Mouse (Mus musculus) kidney, adult 8-10 months (tissue): ENCODE data around the gene Slc7a6os.
"Not testable (repeated sequence)": the region's sequence is repeated elsewhere in the genome, so short reads cannot be mapped to it uniquely, and the experiment has no call there.

ENCODE experiments used
- DNase-seq, 2 experiments: peaks; one replicate each; pipeline ENCODE4 v3.0.0; 2022

Gene Slc7a6os

DNA sequence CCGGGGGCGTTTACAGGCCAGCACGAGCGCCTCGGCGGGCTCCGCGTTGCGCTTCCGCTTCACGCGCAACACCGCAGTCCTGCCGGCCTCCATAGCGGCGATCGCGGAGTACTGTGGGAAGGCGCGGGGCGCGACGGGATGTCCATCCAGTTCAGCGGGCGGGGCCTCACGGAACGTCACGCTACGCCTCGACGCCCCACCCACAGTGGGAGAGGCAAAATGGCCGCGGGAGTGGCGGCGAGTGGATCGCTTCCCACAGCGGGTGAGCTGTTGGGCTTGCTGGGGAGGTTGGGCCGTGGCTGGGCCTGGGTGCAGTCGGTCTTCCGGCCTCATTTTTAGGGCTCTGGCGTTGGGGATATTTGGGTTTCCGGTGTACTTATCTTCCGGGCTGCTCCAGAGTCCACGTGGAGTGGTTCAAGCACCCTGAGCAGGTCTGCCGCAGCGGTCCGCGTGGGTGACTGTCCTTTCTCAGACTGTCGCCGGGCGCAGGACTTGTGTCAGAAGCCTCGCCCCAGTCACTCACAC, at the start of gene Slc7a6os, which contains the start of gene Prmt7:
TSS of gene Slc7a6os (minus strand) at position 115 of the 525 bp plus-strand sequence.
TSS of gene Prmt7 (plus strand) at position 116 of the 525 bp plus-strand sequence.
- peak; percentile 92 to 95 for DNase-seq

DNA sequence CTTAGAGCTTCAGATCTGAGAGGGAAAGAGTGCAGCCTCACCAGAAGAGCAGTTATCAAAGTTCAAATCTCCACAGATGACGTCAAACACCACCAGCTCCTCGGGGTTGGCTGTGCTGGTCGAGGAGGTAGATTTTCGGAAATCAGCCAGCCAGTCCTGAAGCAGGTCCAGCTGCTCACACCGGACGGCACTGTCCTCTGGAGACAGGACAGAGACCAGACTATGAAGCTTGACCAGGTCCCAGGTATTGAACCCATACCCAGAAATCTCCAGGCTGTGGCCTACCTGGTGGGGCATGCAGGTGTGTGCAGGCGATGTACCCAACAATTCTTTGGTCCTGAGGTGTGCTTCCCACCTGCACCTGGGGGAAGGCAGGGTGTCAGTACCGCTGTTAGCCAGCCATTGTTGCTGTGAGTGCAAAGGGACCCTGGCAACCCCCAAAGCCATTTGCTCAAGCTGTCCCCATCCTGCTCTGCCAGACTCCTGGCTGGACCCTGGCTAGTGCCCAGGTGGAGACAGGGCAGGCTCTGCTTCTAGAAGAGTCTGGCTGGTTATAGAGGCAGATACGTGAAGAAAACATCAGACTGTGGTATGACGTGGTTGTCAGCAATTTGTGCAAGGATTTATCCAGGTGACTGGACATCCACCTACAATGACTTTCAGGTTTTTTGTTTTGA, 49.0 kb upstream of the Slc7a6os start:
- DNase-seq, result no peak

DNA sequence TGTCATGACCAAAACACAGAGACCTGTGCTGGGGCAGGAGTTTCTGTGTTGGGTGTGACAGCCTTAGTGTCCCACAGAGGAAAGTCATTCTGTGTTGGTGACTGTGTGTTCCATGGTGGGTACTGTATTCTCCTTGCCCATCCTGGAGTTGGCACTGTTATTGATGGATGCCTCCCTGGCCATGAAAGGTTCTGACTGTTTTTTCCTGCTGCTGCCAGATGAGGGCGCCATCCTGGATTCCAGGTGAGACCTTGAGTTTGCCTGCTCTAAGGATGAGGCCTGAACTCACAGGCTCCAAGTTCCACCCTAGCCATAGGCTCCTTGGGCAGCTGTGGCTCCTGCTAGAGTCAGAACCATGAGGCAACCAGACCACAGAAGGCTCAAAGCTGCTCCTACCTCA, 47.4 kb upstream of the Slc7a6os start:
- no peak for DNase-seq

DNA sequence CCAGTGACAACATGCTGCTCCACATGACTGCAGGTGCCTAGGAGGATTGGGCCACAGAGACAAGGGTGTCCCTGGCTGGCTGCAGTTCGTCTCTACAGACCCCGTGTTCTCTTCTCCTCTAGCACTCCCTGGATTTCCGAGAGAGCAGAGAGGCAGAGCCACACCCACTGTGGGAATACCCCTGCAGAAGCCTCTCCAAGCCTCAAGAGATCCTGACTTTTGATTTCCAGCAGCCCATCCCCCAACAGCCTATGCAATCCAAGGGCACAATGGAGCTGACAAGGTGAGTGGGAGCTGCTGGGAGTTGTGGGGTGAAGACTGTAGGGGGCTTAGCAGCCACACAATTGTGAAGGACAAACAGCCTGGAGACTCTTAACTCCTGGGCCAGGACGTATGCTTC, 39.5 kb upstream of the Slc7a6os start:
- no peak for DNase-seq

DNA sequence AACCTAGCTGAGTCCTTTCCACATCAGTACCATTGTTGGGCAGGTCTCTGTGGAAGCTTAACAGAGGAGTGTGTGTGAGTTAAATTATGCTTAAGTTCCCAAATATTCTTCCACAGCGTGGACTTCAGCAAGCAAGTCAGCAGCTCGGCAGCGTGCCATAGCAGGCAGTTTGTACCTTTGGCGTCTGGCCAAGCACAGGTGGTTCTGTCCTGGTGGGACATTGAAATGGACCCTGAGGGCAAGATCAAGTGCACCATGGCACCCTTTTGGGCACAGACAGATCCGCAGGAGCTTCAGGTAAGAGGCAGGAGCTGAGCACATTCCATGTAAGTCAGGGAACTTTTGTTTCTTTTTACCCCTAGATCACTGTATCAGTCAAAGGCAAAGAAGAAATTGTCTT, 26.4 kb upstream of the Slc7a6os start:
- peak; percentile 51 to 81 for DNase-seq

DNA sequence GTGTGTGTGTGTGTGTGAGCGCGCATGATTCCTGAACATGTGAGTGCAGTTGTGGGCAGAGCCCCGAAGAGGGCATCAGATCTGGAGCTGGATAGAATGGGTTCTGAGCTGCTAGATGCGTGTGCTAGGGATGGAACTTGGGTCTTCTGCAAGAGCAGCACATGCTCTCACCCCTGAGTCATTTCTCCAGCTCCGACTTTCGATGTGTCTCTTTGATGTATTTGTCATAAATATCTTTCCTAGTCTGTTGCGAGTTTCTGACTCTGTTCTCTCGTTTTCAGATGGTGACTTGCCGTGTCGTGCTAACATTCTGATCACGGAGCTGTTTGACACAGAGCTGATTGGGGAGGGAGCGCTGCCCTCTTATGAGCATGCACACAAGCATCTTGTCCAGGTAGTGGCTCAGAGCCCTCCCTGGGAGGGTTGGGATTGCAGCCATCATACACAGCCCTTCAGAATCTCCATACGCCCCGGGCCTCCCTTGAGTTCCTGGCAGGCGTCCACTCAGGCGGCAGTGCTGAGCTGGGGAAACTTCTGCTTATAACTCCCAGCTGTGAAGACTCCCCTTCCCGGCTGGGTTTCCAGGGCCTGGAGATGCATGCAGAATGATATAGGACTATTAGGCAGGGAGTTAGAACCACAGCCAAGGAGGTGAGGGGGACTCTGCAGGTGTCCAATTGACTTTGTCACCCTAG, 24.0 kb upstream of the Slc7a6os start:
- DNase-seq, result no peak

DNA sequence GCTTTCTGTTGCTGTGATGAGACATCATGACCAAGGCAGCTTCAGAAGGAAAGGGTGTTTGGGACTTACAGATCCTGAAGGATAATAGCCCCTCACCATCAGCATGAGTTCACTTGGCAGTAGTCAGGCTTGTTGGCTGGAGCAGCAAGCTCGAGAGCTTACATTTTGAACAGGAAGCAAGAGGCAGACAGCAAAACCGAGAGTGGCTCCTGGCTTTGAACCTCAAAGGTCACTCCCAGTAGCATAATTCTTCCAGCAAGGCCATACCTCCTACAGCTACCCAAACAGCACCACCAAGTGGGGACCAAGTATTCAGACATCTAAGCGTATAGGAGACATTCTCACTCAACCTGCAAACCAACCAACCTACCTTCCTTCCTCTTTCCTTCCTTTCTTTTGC, 22.0 kb upstream of the Slc7a6os start:
- DNase-seq, result no peak

DNA sequence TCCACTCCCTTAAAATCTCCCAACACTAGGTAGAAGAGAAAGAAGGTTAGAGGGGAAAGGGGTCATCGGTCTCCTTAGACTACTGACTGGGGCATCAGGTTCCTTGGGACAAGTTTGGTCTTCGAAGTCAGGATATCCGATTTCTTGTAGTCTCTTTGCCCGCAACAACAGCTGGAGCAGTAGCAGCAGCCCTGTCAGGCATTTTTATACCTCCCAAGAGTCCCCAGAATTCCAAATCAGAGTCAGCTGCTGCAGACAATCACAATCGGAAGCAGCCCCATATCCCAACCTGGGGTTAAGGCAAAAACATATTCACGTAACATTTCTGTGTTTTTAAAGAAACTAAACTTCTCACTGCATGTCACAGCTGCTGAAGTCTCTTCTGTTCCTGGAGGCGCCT, 20.8 kb upstream of the Slc7a6os start:
- no peak for DNase-seq

DNA sequence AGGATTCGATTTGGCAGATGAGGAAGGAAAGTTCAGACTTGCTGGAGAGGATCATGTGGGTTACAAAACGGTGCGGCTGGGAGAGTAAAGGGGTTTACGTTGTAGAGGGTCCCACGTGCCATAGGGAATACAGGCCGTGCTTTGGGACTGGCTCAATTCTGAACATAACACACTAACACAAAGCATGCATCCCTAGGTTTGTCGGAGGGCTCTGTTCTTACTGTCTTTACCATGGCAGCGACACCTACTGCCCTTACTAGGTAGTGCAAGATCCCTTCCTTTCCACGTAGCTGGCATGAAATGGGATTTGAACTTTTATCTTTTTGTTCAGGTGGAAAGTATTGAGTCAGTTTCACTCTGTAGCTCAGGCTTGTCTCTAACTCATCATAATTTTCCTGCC, 15.9 kb upstream of the Slc7a6os start:
- peak in 1 of 2 experiments; percentile 59 for DNase-seq

DNA sequence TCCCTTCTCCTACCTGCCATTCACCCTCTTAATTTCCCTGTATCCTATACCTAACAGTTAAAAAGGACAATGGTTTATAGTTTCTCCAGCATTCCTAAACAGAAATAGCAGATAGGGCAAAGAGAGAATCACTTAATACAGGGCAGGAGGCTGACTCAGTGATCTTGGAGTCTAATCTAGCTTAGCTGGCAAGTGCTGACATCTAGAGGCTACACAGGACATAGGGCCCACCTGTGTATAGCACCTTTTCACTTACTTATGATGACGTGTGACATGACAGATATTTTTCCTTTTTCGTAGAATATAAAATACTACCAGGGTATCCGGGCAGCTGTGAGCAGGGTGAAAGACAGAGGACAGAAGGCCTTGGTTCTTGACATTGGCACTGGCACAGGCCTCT, 8.9 kb upstream of the Slc7a6os start:
- no peak for DNase-seq

DNA sequence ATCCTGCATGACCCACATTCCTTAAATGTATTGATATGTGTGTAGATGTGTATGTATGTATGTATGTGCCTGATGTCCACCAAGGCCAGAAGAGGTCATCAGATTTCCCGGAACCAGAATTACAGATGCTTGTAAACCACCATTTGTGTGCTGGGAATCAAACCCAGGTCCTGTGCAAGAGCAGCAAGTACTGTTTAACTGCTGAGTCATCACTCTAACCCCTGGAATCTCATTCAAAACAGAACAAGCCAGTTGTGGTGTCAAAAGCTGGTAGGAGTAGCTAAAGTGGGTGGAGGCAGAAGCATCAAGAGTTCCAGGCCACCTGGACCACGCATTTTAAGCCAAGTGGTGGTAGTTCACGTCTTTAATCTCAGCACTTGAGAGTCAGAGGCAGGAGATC, 3.2 kb upstream of the Slc7a6os start:
- DNase-seq, result no peak

DNA sequence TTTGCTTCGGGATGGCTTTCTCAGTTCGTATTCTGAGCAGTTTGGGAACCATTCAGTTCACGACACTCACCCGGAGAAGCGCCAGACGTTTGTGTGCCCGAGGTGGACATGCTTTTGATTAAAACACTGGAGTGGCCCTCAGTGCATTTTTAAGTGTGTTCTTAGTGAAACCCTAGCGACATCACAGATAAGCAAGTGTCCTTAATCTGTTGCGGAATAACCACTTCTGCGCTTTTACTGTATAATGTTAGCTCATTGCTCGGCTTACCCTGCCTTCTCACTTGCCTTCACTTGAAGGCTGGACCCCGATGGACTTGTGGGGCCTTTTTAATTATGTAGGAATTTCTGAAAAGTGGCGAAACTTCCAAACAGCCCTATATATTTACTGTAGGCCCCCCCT, 686 bp upstream of the Slc7a6os start:
- DNase-seq, result no peak

DNA sequence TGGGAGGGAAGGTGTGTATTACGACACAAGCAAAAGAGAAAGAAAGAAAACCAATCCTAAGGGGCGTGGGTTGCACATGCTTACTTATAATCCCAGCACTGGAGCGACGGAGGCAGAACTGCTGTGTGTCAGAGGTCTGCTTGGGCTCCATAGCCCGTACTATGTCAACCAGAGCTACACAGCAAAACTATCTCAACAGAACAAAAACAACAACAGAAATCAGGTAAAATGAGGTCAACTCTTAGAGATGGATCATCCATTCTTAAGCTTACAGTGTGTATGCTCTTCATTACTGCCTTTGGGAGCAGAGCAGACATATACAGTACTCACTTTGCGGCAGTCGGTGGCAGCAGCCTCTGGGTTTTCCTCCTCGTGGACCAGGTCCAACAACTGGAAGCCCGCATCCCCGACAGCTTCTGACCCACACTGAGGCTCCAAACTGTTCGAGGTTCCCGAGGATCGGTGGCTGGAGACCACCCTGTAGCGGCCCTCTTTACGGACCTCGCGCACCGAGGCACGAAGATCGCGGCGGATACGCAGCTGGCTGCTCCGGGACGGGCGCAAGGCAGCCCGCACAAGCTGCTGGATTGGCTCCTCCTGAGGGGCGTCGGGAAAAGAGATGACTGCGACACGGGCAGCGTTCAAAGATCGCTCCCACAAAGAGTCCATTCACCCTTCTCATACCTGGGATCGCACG, 552 bp downstream of the Slc7a6os start:
- DNase-seq, result peak in 1 of 2 experiments; percentile 8

DNA sequence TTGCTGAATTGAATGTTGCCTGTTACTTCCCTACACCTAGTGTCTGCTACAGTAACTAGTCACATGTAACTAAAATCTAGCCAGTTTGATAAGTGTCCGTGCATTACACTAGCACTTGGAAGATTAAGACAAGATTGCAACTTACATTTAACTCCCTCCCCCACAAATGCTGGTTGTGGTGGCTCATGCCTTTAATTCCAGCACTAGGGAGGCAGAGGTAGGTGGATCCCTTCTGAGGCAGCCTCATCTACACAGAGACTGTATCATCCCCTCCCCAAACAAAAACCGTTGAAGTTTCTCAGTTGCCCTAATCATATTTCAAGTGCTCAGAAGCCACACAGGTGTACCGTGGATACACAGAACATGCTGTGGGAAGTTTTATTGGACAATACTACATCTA, 11.1 kb downstream of the Slc7a6os start:
- not testable (repeated sequence) for DNase-seq

DNA sequence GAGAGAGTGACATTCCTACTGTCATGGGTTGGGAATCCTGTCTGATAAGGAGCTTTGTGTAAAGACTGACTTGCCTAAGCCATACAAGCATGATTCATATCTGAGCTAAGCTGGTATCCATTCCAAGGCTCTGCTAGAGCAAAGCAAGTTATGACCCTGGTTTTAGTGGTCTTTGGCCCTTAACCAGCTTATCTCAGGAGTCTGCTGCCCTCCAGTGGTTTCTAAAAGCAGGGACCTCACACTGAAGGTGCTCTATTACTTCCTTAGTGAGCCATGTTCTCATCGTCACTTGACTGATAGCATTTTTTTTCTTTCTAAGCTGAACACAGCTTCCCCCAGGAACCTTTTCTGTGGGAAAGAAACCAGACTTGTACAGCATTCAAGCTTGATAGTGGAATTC, 12.0 kb downstream of the Slc7a6os start:
- DNase-seq, result peak; percentile 26 to 33

DNA sequence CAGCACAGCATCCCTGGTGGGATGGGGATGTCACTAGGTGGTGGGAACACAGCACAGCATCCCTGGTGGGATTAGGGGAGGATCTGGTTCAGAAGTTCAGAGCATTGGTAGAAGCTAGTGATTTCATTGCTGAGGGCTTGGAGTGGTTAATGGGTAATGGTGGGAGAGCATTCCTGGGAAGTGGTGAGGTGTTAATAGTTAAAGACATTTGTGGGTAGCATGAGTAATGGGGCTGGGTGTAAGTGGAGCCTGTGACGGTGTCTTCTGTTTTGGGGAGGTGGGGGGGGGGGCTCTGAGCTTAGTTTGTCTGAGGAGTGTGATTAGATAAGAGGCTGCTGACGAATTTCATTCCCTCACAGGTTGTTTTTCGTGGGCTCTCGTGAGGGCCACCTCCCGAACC, 16.7 kb downstream of the Slc7a6os start:
- no peak for DNase-seq

DNA sequence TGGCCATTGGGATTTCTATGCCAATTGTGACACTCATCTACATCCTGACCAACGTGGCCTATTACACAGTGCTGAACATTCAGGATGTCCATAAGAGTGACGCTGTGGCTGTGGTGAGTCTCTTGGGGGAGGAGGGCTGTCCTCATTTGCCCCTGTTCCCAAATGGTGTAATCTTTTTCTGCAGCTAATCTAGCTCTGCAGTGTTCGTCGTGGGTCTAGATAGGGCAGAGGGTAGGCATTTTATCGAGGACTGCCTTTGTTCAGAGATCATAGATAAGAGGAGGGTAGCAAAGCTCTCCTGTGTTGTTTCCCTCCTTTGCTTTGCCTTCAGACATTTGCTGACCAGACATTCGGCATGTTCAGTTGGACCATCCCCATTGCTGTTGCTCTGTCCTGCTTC, 17.6 kb downstream of the Slc7a6os start:
- DNase-seq, result no peak

DNA sequence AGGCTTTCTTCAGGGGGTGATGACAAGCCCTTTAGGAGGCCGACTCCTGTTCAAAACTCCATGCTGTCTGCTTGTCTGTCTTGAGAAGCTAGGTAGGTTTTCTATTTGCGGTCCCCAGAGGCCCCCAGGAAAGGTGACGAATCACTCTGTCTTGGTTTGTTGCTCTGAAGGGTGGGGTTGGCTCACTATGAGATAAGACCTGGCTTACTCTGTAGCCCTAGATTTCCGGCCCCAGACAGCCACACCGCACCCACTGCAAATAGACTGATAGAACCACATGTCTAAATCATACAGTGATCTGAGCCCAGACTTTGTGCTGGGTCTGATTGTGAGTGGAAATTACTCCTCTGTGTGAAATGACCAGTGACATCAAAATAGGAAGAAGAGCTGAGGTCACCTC, 19.1 kb downstream of the Slc7a6os start:
- no peak for DNase-seq

DNA sequence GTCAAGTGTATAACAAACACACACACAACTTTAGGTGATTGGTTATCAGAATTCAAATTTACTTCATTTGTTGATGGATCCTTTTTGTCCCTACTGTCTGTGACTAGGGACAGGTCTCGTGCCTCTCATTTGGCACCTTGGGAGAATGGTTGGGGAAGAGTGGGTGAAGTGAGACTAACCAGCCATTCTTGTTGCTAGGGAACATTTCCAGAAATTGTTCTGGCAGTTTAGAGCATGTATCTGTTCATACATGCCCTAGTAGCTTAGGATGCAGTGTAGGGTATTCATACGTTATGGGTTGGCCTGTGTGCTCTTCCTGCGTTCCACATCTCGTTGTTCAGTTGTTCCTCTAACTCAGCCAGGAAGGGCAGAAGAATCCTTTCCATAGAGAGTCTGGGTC, 21.6 kb downstream of the Slc7a6os start:
- DNase-seq, result no peak

DNA sequence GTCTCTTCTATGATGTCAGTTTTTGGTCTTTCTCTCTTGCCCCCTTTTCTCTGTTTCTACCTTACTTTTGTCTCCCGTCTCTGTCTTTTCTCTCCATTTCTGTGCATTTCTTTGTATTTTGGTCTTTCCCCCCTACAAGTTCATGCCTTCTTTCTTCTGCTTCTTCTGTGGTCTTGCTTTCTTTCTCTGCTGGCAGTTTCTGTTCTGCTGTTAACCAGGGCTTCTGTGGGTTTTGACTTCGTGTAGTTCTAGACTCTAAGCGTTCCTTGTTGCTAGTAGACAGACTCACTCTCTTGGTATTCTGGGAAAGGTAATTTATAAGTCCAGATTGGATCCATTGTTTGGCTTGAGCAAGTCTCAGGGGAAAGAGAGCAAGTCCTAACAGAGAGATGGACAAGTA, 24.3 kb downstream of the Slc7a6os start:
- DNase-seq, result no peak

DNA sequence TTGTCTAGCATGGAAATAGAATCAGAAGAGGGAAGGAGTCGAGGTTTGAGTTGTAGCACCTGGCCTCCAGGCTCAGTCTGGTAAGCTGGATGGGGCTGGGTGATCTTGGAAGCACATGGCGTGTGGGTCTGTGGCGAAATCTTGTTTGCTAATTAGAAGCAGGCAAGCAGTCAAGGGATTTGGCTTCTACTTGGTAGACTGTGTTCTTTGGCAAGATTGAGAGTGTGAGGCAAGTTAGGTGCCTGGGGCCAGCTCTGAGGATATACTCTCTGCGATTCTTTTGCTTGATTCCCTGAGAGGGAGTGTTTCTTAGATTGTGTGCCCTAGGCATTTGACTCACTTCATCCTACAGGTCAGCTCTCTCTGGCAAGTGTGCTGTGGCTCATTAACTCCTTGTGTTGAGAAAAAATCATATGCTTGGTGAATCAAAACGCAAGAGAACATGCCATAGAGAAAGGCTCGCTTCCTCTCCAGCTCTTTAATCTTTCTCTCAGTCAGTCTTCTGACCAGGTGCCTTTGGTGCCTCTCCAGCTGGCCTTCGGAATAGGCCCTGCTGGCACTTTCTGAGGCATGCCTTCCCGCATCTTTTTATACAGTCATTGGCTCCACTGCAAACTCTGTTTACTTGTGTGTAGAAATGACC, 25.0 kb downstream of the Slc7a6os start:
- DNase-seq, result no peak

DNA sequence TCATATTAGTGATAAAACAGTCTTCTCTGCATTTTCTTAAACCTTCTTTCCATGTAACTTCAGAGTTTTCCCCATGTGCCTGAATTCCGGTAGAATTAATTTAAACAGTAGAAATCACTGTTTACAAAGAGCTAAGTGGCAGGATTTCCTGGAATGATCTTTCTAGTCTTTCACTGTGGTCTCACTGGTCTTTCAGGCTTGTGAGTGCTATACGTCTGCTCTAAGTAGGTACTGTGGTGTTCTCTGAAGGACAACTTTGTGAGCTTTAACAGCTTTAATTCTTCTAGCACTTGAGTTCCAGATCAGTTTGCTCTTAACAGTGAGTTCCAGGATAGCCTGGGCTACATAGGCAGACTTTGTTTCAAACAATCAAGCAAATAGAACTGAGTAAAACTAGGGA, 32.3 kb downstream of the Slc7a6os start:
- DNase-seq, result no peak

DNA sequence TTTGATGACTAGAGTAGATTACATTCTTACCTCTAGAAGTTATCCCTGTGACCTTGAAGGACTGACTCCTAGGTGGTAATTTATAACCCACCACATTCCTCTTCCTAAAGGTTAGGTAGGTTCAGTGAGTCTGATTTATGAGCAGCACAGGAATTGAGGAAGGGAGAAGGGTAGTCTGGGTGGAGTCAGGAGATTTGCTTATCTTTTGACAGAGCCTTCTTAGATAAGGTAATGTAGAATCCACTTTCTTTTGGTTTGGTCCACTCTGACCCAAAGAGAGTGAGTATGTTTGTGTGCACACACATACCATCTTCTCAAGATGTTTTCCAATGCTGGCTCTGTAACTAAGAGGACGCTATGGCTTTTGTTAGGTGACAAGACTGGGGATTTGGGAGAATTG, 33.1 kb downstream of the Slc7a6os start:
- DNase-seq, result no peak
